Comparison of ENCODE assay signal across 18 mouse cellular contexts in the genomic region with DNA sequence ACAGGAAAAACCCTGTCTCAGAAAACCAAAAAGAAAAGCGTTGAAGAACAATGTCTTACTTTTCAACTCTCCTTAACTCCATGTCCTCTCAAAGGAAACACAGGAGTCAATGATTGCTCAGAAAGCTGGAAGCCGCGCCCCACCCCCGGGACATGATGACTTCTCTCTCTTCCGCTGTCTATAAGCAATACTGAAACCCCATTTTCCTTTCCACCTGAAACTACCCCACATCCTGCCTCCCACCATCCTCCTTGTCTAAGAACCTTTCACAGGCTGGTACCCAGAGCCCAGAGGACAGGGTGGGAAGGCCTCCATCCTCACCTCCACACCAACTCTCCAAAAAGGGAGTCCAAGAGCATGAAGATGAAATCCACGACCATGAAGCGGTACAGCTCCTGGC. TPM values are rescaled to one million over a fixed set of nuclear protein-coding genes. Genes with fewer than 3 reads are reported as not detected.
"Had no signal": no experiment of that assay in that cellular context is flagged by ENCODE, and none has a peak within 500 bp of the region (broad histone marks: within the 10 kb centered on the region; RNA-seq: fewer than 3 reads in every experiment).

No protein-coding gene starts in this region.

- ATAC-seq: liver, embryonic 12.5 days had no signal

- DNase-seq: kidney, postnatal 14 days; kidney, postnatal 4 days; liver; lung, adult 18-20 months; lung, postnatal 10 days; lung, postnatal 36 days; midbrain, embryonic 14.5 days; right cerebral cortex, adult 18-20 months; right cerebral cortex, postnatal 14 days; right cerebral cortex, postnatal 4 days; thymus, adult 2 months; thymus, postnatal 14 days; thymus, postnatal 4 days had no signal

RNA-seq across cellular contexts. Expression of a gene that starts 25.1 kb away (rescaled TPM):
- total RNA-seq: midbrain, postnatal 0 days had no signal
- polyA plus RNA-seq: midbrain, embryonic 14.5 days; midbrain, postnatal 0 days; neural tube, embryonic 15.5 days; stomach, postnatal 0 days had no signal

RNA-seq across cellular contexts. Expression of a gene that starts 37.1 kb away (rescaled TPM):
- total RNA-seq: midbrain, postnatal 0 days had no signal
- polyA plus RNA-seq: neural tube, embryonic 12.5 days; thymus, adult 2 months had no signal
